Mouse (Mus musculus): ENCODE data around the gene Phospho1. TPM values are rescaled to one million over a fixed set of nuclear protein-coding genes. Genes with fewer than 3 reads are reported as not detected.
A peak's percentile ranks its signal among the peaks of the same experiment; 100 is the strongest.

Phospho1 gene
- polyA plus RNA-seq, 1 experiment from 2014 or later: not detected

- Histone ChIP-seq H3K27me3 (ENCODE audit: control insufficient read depth, insufficient read depth, low read length) (no peaks in the 10 kb centered on the region), H3K4me2 (replicated peaks; ENCODE audit: low read depth, low read length) (no peak overlapping the region), H3K9ac (replicated peaks; ENCODE audit: low read depth, low read length) (no peak overlapping the region), H3K4me1 (ENCODE audit: control insufficient read depth, insufficient read depth, low read length) (no peaks in the 10 kb centered on the region), H3K4me3 (ENCODE audit: low read depth, low read length) (no peak overlapping the region), H3K9me3 (ENCODE audit: control insufficient read depth, low read depth, low read length) (no peaks in the 10 kb centered on the region; the same call in 1 of the 2 replicates), H3K27ac (ENCODE audit: low read length) (no peak overlapping the region), H3K36me3 (ENCODE audit: control insufficient read depth, insufficient read depth, low read length) (no peaks in the 10 kb centered on the region)
- peak; percentile 65; the same call in 1 of the 2 replicates for ATAC-seq (ENCODE audit: insufficient number of reproducible peaks, insufficient read depth, low FRiP score, low read depth)
- WGBS: 24% methylated on average over 3 of the region's 3 CpGs
These were observed 18.8 kb upstream of the Phospho1 start for GRCm38 (mm10) chr11:95805527-95805926.

- H3K9ac ChIP-seq (replicated peaks; ENCODE audit: low read depth, low read length): no peak overlapping the region
- H3K27ac ChIP-seq (ENCODE audit: low read length): no peak overlapping the region
- H3K4me3 ChIP-seq (ENCODE audit: low read depth, low read length): no peak overlapping the region
- ATAC-seq (ENCODE audit: insufficient number of reproducible peaks, insufficient read depth, low FRiP score, low read depth): no peak
- WGBS: 92% methylated on average over 5 of the region's 5 CpGs
- no peak overlapping the region for H3K4me2 ChIP-seq (replicated peaks; ENCODE audit: low read depth, low read length)
- H3K36me3 ChIP-seq (ENCODE audit: control insufficient read depth, insufficient read depth, low read length): no peaks in the 10 kb centered on the region
- no peaks in the 10 kb centered on the region; the same call in 1 of the 2 replicates for H3K9me3 ChIP-seq (ENCODE audit: control insufficient read depth, low read depth, low read length)
- no peaks in the 10 kb centered on the region for H3K4me1 ChIP-seq (ENCODE audit: control insufficient read depth, insufficient read depth, low read length)
- H3K27me3 ChIP-seq (ENCODE audit: control insufficient read depth, insufficient read depth, low read length): no peaks in the 10 kb centered on the region
These were observed 16.4 kb upstream of the Phospho1 start for GRCm38 (mm10) chr11:95807884-95808283.

- H3K9ac ChIP-seq (replicated peaks; ENCODE audit: low read depth, low read length): no peak overlapping the region
- H3K4me1 ChIP-seq (ENCODE audit: control insufficient read depth, insufficient read depth, low read length): no peaks in the 10 kb centered on the region
- H3K4me3 ChIP-seq (ENCODE audit: low read depth, low read length): no peak overlapping the region
- H3K27me3 ChIP-seq (ENCODE audit: control insufficient read depth, insufficient read depth, low read length): no peaks in the 10 kb centered on the region
- H3K36me3 ChIP-seq (ENCODE audit: control insufficient read depth, insufficient read depth, low read length): no peaks in the 10 kb centered on the region
- ATAC-seq (ENCODE audit: insufficient number of reproducible peaks, insufficient read depth, low FRiP score, low read depth): peak; percentile 82; the same call in 1 of the 2 replicates
- no peaks in the 10 kb centered on the region; the same call in 1 of the 2 replicates for H3K9me3 ChIP-seq (ENCODE audit: control insufficient read depth, low read depth, low read length)
- 61% methylated on average over 5 of the region's 5 CpGs for WGBS
- H3K27ac ChIP-seq (ENCODE audit: low read length): no peak overlapping the region
- H3K4me2 ChIP-seq (replicated peaks; ENCODE audit: low read depth, low read length): no peak overlapping the region
These were observed 15.8 kb upstream of the Phospho1 start for GRCm38 (mm10) chr11:95808448-95809011.

- no peaks in the 10 kb centered on the region for H3K27me3 ChIP-seq (ENCODE audit: control insufficient read depth, insufficient read depth, low read length)
- no peak overlapping the region for H3K4me3 ChIP-seq (ENCODE audit: low read depth, low read length)
- no peaks in the 10 kb centered on the region; the same call in 1 of the 2 replicates for H3K9me3 ChIP-seq (ENCODE audit: control insufficient read depth, low read depth, low read length)
- no peak overlapping the region for H3K27ac ChIP-seq (ENCODE audit: low read length)
- H3K36me3 ChIP-seq (ENCODE audit: control insufficient read depth, insufficient read depth, low read length): no peaks in the 10 kb centered on the region
- H3K9ac ChIP-seq (replicated peaks; ENCODE audit: low read depth, low read length): no peak overlapping the region
- H3K4me2 ChIP-seq (replicated peaks; ENCODE audit: low read depth, low read length): no peak overlapping the region
- no peak for ATAC-seq (ENCODE audit: insufficient number of reproducible peaks, insufficient read depth, low FRiP score, low read depth)
- WGBS: 54% methylated on average over 5 of the region's 5 CpGs
- H3K4me1 ChIP-seq (ENCODE audit: control insufficient read depth, insufficient read depth, low read length): no peaks in the 10 kb centered on the region
These were observed 14.7 kb upstream of the Phospho1 start for GRCm38 (mm10) chr11:95809603-95810002.

- H3K4me1 ChIP-seq (ENCODE audit: control insufficient read depth, insufficient read depth, low read length): no peaks in the 10 kb centered on the region
- no peak overlapping the region for H3K9ac ChIP-seq (replicated peaks; ENCODE audit: low read depth, low read length)
- 54% methylated on average over 7 of the region's 7 CpGs for WGBS
- H3K9me3 ChIP-seq (ENCODE audit: control insufficient read depth, low read depth, low read length): no peaks in the 10 kb centered on the region; the same call in 1 of the 2 replicates
- no peaks in the 10 kb centered on the region for H3K27me3 ChIP-seq (ENCODE audit: control insufficient read depth, insufficient read depth, low read length)
- ATAC-seq (ENCODE audit: insufficient number of reproducible peaks, insufficient read depth, low FRiP score, low read depth): no peak
- H3K4me3 ChIP-seq (ENCODE audit: low read depth, low read length): no peak overlapping the region
- H3K27ac ChIP-seq (ENCODE audit: low read length): no peak overlapping the region
- no peaks in the 10 kb centered on the region for H3K36me3 ChIP-seq (ENCODE audit: control insufficient read depth, insufficient read depth, low read length)
- H3K4me2 ChIP-seq (replicated peaks; ENCODE audit: low read depth, low read length): no peak overlapping the region
These were observed 13.5 kb upstream of the Phospho1 start for GRCm38 (mm10) chr11:95810828-95811227.

GRCm38 (mm10) chr11:95811741-95812140 lies 12.6 kb upstream of the Phospho1 start:
- Histone ChIP-seq H3K36me3 (ENCODE audit: control insufficient read depth, insufficient read depth, low read length) (no peaks in the 10 kb centered on the region), H3K9ac (replicated peaks; ENCODE audit: low read depth, low read length) (no peak overlapping the region), H3K4me2 (replicated peaks; ENCODE audit: low read depth, low read length) (no peak overlapping the region), H3K9me3 (ENCODE audit: control insufficient read depth, low read depth, low read length) (no peaks in the 10 kb centered on the region; the same call in 1 of the 2 replicates), H3K27ac (ENCODE audit: low read length) (no peak overlapping the region), H3K27me3 (ENCODE audit: control insufficient read depth, insufficient read depth, low read length) (no peaks in the 10 kb centered on the region), H3K4me3 (ENCODE audit: low read depth, low read length) (no peak overlapping the region), H3K4me1 (ENCODE audit: control insufficient read depth, insufficient read depth, low read length) (no peaks in the 10 kb centered on the region)
- 85% methylated on average over 6 of the region's 6 CpGs for WGBS
- no peak for ATAC-seq (ENCODE audit: insufficient number of reproducible peaks, insufficient read depth, low FRiP score, low read depth)

GRCm38 (mm10) chr11:95812224-95812623 lies 12.1 kb upstream of the Phospho1 start:
- Histone ChIP-seq H3K9me3 (ENCODE audit: control insufficient read depth, low read depth, low read length) (no peaks in the 10 kb centered on the region; the same call in 1 of the 2 replicates), H3K4me3 (ENCODE audit: low read depth, low read length) (no peak overlapping the region), H3K36me3 (ENCODE audit: control insufficient read depth, insufficient read depth, low read length) (no peaks in the 10 kb centered on the region), H3K27ac (ENCODE audit: low read length) (no peak overlapping the region), H3K4me2 (replicated peaks; ENCODE audit: low read depth, low read length) (no peak overlapping the region), H3K4me1 (ENCODE audit: control insufficient read depth, insufficient read depth, low read length) (no peaks in the 10 kb centered on the region), H3K9ac (replicated peaks; ENCODE audit: low read depth, low read length) (no peak overlapping the region), H3K27me3 (ENCODE audit: control insufficient read depth, insufficient read depth, low read length) (no peaks in the 10 kb centered on the region)
- WGBS: 73% methylated on average over 4 of the region's 4 CpGs
- ATAC-seq (ENCODE audit: insufficient number of reproducible peaks, insufficient read depth, low FRiP score, low read depth): no peak

GRCm38 (mm10) chr11:95814101-95814500 lies 10.2 kb upstream of the Phospho1 start:
- no peak overlapping the region for H3K9ac ChIP-seq (replicated peaks; ENCODE audit: low read depth, low read length)
- H3K4me3 ChIP-seq (ENCODE audit: low read depth, low read length): no peak overlapping the region
- 89% methylated on average over 2 of the region's 2 CpGs for WGBS
- no peaks in the 10 kb centered on the region for H3K9me3 ChIP-seq (ENCODE audit: control insufficient read depth, low read depth, low read length)
- ATAC-seq (ENCODE audit: insufficient number of reproducible peaks, insufficient read depth, low FRiP score, low read depth): no peak
- H3K27me3 ChIP-seq (ENCODE audit: control insufficient read depth, insufficient read depth, low read length): no peaks in the 10 kb centered on the region
- no peak overlapping the region for H3K27ac ChIP-seq (ENCODE audit: low read length)
- H3K4me2 ChIP-seq (replicated peaks; ENCODE audit: low read depth, low read length): no peak overlapping the region
- no peaks in the 10 kb centered on the region for H3K4me1 ChIP-seq (ENCODE audit: control insufficient read depth, insufficient read depth, low read length)
- H3K36me3 ChIP-seq (ENCODE audit: control insufficient read depth, insufficient read depth, low read length): no peaks in the 10 kb centered on the region

GRCm38 (mm10) chr11:95814857-95815256 lies 9.4 kb upstream of the Phospho1 start:
- WGBS: 73% methylated on average over 5 of the region's 5 CpGs
- no peaks in the 10 kb centered on the region for H3K4me1 ChIP-seq (ENCODE audit: control insufficient read depth, insufficient read depth, low read length)

More at GRCm38 (mm10) chr11:95814857-95815256, 9.4 kb upstream of the Phospho1 start:
- H3K4me3 ChIP-seq (ENCODE audit: low read depth, low read length): no peak overlapping the region
- no peak for ATAC-seq (ENCODE audit: insufficient number of reproducible peaks, insufficient read depth, low FRiP score, low read depth)
- no peaks in the 10 kb centered on the region for H3K27me3 ChIP-seq (ENCODE audit: control insufficient read depth, insufficient read depth, low read length)
- H3K36me3 ChIP-seq (ENCODE audit: control insufficient read depth, insufficient read depth, low read length): no peaks in the 10 kb centered on the region
- no peaks in the 10 kb centered on the region for H3K9me3 ChIP-seq (ENCODE audit: control insufficient read depth, low read depth, low read length)
- no peak overlapping the region for H3K9ac ChIP-seq (replicated peaks; ENCODE audit: low read depth, low read length)
- no peak overlapping the region for H3K27ac ChIP-seq (ENCODE audit: low read length)
- no peak overlapping the region for H3K4me2 ChIP-seq (replicated peaks; ENCODE audit: low read depth, low read length)
